Mouse (Mus musculus): ENCODE data around the gene Tango6. TPM values are rescaled to one million over a fixed set of nuclear protein-coding genes. Genes with fewer than 3 reads are reported as not detected.

Tango6 gene
- polyA plus RNA-seq, 1 experiment = 6.9 TPM

DNA sequence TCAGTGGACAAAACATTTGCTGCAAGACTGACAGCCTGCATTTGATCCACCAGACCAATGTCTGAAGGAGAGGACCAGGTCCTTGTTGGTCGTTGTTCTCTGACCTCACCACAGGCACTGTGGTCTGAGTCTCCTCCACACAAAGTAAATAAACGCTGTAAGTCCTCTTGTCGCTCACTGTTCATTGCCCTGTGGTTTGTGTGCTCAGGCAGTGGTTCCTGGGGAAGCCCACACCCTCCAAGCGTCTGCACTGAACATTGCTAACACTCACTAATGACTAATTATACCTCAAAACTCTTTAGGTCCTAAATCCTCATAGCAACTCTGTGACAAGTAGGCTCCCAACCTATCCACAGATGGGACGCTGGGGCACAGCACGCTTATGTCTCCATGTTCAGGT lies 153.7 kb downstream of the Tango6 start:
- TF ChIP-seq MYOG (IDR thresholded peaks at IDR 0.05; ENCODE audit: control insufficient read depth in 1 of 3, insufficient read depth in 1 of 3, insufficient read length in 2 of 3, low read depth in 2 of 3) = no peak
- TF ChIP-seq REST (IDR thresholded peaks at IDR 0.05; ENCODE audit: insufficient read depth, insufficient read length) = no peak
- no peak for TF ChIP-seq POLR2A (IDR thresholded peaks at IDR 0.05; ENCODE audit: insufficient read length, low read depth)
- TF ChIP-seq USF1 (IDR thresholded peaks at IDR 0.05; ENCODE audit: low read depth) = no peak
- no peak for TF ChIP-seq POLR2AphosphoS2 (IDR thresholded peaks at IDR 0.05; ENCODE audit: insufficient read length, low read depth)
- no peak for TF ChIP-seq E2F4 (IDR thresholded peaks at IDR 0.05; ENCODE audit: insufficient read depth)
- no peak for TF ChIP-seq SRF (IDR thresholded peaks at IDR 0.05; ENCODE audit: control insufficient read depth, insufficient read length, low read depth)
- no peak for TF ChIP-seq CEBPB (IDR thresholded peaks at IDR 0.05; ENCODE audit: insufficient read depth, poor library complexity, severe bottlenecking)
- TF ChIP-seq MYOD1 (IDR thresholded peaks at IDR 0.05; ENCODE audit: control insufficient read depth in 1 of 3, insufficient read length in 2 of 3, low read depth in 2 of 3) = no peak
- Histone ChIP-seq H3K79me2 (ENCODE audit: control insufficient read depth, insufficient read depth) (no peaks in the 10 kb centered on the region), H3ac (ENCODE audit: control insufficient read depth, insufficient read length) (no peak overlapping the region), H3K27me3 (ENCODE audit: control insufficient read depth, insufficient read depth, insufficient read length) (no peaks in the 10 kb centered on the region), H3K36me3 (ENCODE audit: control insufficient read depth, insufficient read depth) (no peaks in the 10 kb centered on the region), H3K4me2 (ENCODE audit: low read depth) (no peak overlapping the region), H3K4me3 (no peak overlapping the region)

DNA sequence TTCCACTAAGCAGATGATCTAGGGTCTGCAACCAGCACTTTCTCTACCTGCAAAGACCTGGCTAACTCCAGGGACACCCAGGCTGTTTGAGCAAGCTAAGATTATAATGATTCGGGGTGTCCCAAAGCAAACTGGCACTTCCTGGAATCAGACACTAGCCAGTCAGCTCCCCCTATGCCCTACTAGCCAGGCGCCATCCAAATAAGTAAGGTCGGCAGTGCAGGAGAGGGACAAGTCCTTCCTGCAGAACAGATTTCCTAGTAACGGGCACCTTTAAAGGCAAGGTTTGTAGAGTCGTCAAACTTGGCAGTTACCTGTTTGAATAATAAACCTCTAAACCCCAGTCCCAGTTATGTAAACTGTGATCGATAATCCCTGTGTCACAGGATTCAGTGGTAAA lies 155.9 kb downstream of the Tango6 start:
- H3K4me2 ChIP-seq (ENCODE audit: low read depth) = no peak overlapping the region
- H3K36me3 ChIP-seq (ENCODE audit: control insufficient read depth, insufficient read depth) = no peaks in the 10 kb centered on the region
- H3K79me2 ChIP-seq (ENCODE audit: control insufficient read depth, insufficient read depth) = no peaks in the 10 kb centered on the region
- no peak overlapping the region for H3ac ChIP-seq (ENCODE audit: control insufficient read depth, insufficient read length)
- H3K4me3 ChIP-seq = no peak overlapping the region
- H3K27me3 ChIP-seq (ENCODE audit: control insufficient read depth, insufficient read depth, insufficient read length) = no peaks in the 10 kb centered on the region
- no peak for TF ChIP-seq REST (IDR thresholded peaks at IDR 0.05; ENCODE audit: insufficient read depth, insufficient read length)
- no peak for TF ChIP-seq TCF3 (IDR thresholded peaks at IDR 0.05; ENCODE audit: insufficient read length, low read depth)
- TF ChIP-seq SRF (IDR thresholded peaks at IDR 0.05; ENCODE audit: control insufficient read depth, insufficient read length, low read depth) = no peak
- no peak for TF ChIP-seq POLR2A (IDR thresholded peaks at IDR 0.05; ENCODE audit: insufficient read length, low read depth)
- no peak for TF ChIP-seq MAX (IDR thresholded peaks at IDR 0.05; ENCODE audit: low read depth)
- no peak for TF ChIP-seq POLR2AphosphoS2 (IDR thresholded peaks at IDR 0.05; ENCODE audit: insufficient read length, low read depth)
- no peak for TF ChIP-seq MYOD1 (IDR thresholded peaks at IDR 0.05; ENCODE audit: control insufficient read depth in 1 of 3, insufficient read length in 2 of 3, low read depth in 2 of 3)
- no peak for TF ChIP-seq TCF12 (IDR thresholded peaks at IDR 0.05; ENCODE audit: insufficient read depth, poor library complexity, severe bottlenecking)
- TF ChIP-seq CEBPB (IDR thresholded peaks at IDR 0.05; ENCODE audit: insufficient read depth, poor library complexity, severe bottlenecking) = no peak
- no peak for TF ChIP-seq MYOG (IDR thresholded peaks at IDR 0.05; ENCODE audit: control insufficient read depth in 1 of 3, insufficient read depth in 1 of 3, insufficient read length in 2 of 3, low read depth in 2 of 3)
- TF ChIP-seq USF1 (IDR thresholded peaks at IDR 0.05; ENCODE audit: low read depth) = no peak
- TF ChIP-seq E2F4 (IDR thresholded peaks at IDR 0.05; ENCODE audit: insufficient read depth) = no peak

DNA sequence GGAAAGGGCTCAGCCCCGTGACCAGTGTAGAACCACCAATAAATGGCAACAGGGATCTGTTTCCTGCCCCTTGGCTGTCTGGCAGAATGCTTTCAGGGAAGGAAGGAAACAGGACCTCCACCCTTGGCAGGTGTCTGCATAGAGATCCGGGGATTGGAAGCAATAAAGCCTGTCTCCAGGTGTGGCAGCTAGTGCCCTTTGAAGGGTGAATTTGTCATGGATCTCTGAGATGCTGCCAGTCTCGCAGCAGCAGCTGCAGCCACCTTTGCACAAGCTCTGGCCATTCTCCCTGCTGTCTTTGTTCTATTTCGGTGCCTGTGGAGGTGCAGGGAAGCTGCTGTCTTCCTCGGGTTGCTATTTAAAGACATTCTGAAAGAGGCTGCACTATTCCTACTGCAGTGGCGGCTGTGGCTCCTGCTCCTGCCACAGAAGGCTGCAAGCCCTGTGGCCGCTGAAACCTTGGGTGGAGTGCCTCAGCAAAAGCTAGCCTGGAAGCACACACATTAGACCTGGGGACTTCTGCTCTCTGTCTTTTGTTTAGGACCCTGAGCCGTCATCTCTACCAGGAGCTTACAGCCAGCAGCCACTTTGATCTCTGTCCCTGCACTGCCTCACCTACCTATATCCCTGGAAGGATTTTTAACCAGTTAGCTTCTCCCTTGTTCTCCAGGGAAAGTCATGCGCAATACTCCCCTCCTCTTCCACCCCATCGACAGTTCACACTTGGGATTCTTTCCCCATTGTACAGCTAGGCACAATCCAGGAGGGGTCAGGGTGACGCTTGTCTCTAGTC lies 156.5 kb downstream of the Tango6 start:
- H3K36me3 ChIP-seq (ENCODE audit: control insufficient read depth, insufficient read depth) = no peaks in the 10 kb centered on the region
- TF ChIP-seq REST (IDR thresholded peaks at IDR 0.05; ENCODE audit: insufficient read depth, insufficient read length) (no peak), TCF12 (IDR thresholded peaks at IDR 0.05; ENCODE audit: insufficient read depth, poor library complexity, severe bottlenecking) (no peak), MYOG (IDR thresholded peaks at IDR 0.05; ENCODE audit: control insufficient read depth in 1 of 3, insufficient read depth in 1 of 3, insufficient read length in 2 of 3, low read depth in 2 of 3) (peak in 2 of 3 experiments; percentile 36 to 40), SRF (IDR thresholded peaks at IDR 0.05; ENCODE audit: control insufficient read depth, insufficient read length, low read depth) (no peak), POLR2AphosphoS2 (IDR thresholded peaks at IDR 0.05; ENCODE audit: insufficient read length, low read depth) (no peak), MAX (IDR thresholded peaks at IDR 0.05; ENCODE audit: low read depth) (no peak), CEBPB (IDR thresholded peaks at IDR 0.05; ENCODE audit: insufficient read depth, poor library complexity, severe bottlenecking) (no peak), USF1 (IDR thresholded peaks at IDR 0.05; ENCODE audit: low read depth) (no peak), POLR2A (IDR thresholded peaks at IDR 0.05; ENCODE audit: insufficient read length, low read depth) (no peak), E2F4 (IDR thresholded peaks at IDR 0.05; ENCODE audit: insufficient read depth) (no peak), MYOD1 (IDR thresholded peaks at IDR 0.05; ENCODE audit: control insufficient read depth in 1 of 3, insufficient read length in 2 of 3, low read depth in 2 of 3) (peak in 1 of 3 experiments; percentile 75), TCF3 (IDR thresholded peaks at IDR 0.05; ENCODE audit: insufficient read length, low read depth) (no peak)
- H3K4me2 ChIP-seq (ENCODE audit: low read depth) = no peak overlapping the region
- H3K4me3 ChIP-seq = no peak overlapping the region
- no peak overlapping the region for H3ac ChIP-seq (ENCODE audit: control insufficient read depth, insufficient read length)
- H3K27me3 ChIP-seq (ENCODE audit: control insufficient read depth, insufficient read depth, insufficient read length) = no peaks in the 10 kb centered on the region
- H3K79me2 ChIP-seq (ENCODE audit: control insufficient read depth, insufficient read depth) = no peaks in the 10 kb centered on the region

- Histone ChIP-seq H3K79me2 (ENCODE audit: control insufficient read depth, insufficient read depth) (no peaks in the 10 kb centered on the region), H3K4me3 (no peak overlapping the region), H3ac (ENCODE audit: control insufficient read depth, insufficient read length) (no peak overlapping the region), H3K36me3 (ENCODE audit: control insufficient read depth, insufficient read depth) (no peaks in the 10 kb centered on the region), H3K4me2 (ENCODE audit: low read depth) (no peak overlapping the region), H3K27me3 (ENCODE audit: control insufficient read depth, insufficient read depth, insufficient read length) (no peaks in the 10 kb centered on the region)
- no peak for TF ChIP-seq SRF (IDR thresholded peaks at IDR 0.05; ENCODE audit: control insufficient read depth, insufficient read length, low read depth)
- no peak for TF ChIP-seq TCF3 (IDR thresholded peaks at IDR 0.05; ENCODE audit: insufficient read length, low read depth)
- TF ChIP-seq CEBPB (IDR thresholded peaks at IDR 0.05; ENCODE audit: insufficient read depth, poor library complexity, severe bottlenecking) = no peak
- TF ChIP-seq POLR2A (IDR thresholded peaks at IDR 0.05; ENCODE audit: insufficient read length, low read depth) = no peak
- TF ChIP-seq MAX (IDR thresholded peaks at IDR 0.05; ENCODE audit: low read depth) = no peak
- no peak for TF ChIP-seq TCF12 (IDR thresholded peaks at IDR 0.05; ENCODE audit: insufficient read depth, poor library complexity, severe bottlenecking)
- no peak for TF ChIP-seq REST (IDR thresholded peaks at IDR 0.05; ENCODE audit: insufficient read depth, insufficient read length)
- TF ChIP-seq E2F4 (IDR thresholded peaks at IDR 0.05; ENCODE audit: insufficient read depth) = no peak
- TF ChIP-seq USF1 (IDR thresholded peaks at IDR 0.05; ENCODE audit: low read depth) = no peak
- no peak for TF ChIP-seq MYOD1 (IDR thresholded peaks at IDR 0.05; ENCODE audit: control insufficient read depth in 1 of 3, insufficient read length in 2 of 3, low read depth in 2 of 3)
- no peak for TF ChIP-seq POLR2AphosphoS2 (IDR thresholded peaks at IDR 0.05; ENCODE audit: insufficient read length, low read depth)
- no peak for TF ChIP-seq MYOG (IDR thresholded peaks at IDR 0.05; ENCODE audit: control insufficient read depth in 1 of 3, insufficient read depth in 1 of 3, insufficient read length in 2 of 3, low read depth in 2 of 3)
Measured at GRCm38 (mm10) chr8:106850034-106850433, 167.2 kb downstream of the Tango6 start.
